Mouse (Mus musculus) thymus, adult 2 months (tissue): ENCODE measurements around the gene Sf3a3.

Source experiments
- CTCF ChIP-seq: fragments of 200-500 bp; IDR thresholded peaks from 2 replicates; pipeline ENCODE4 v1.5.1; 2012; ENCODE audit warnings: mild to moderate bottlenecking, control low read depth, low read length, moderate library complexity, borderline replicate concordance; ENCODE audit not compliant: control insufficient read depth, poor library complexity, insufficient read depth; ENCODE audit errors: extremely low read depth
- POLR2A ChIP-seq: fragments of 200-500 bp; IDR thresholded peaks from 2 replicates; pipeline ENCODE4 v1.6.1; 2012; ENCODE audit warnings: mild to moderate bottlenecking, low read length, control low read depth, moderate library complexity; ENCODE audit not compliant: control insufficient read depth, poor library complexity, insufficient read depth; ENCODE audit errors: extremely low read depth

GRCm38 (mm10) chr4:124770624-124771023 lies 56.0 kb downstream of the Sf3a3 start:
- TF ChIP-seq POLR2A, result no peak
- no peak for TF ChIP-seq CTCF
